Mouse (Mus musculus) heart, adult 2 months (tissue): Measurements from ENCODE around the gene Utp11.

Experiments used
- CTCF ChIP-seq: fragments of 200-600 bp; IDR thresholded peaks from 2 replicates; pipeline ENCODE4 v1.8.1; 2022; ENCODE audit warnings: antibody characterized with exemption, mild to moderate bottlenecking, moderate library complexity
- POLR2A ChIP-seq: fragments of 200-500 bp; IDR thresholded peaks from 2 replicates; pipeline ENCODE4 v1.6.1; 2011; ENCODE audit warnings: mild to moderate bottlenecking, low read depth, low read length, control low read depth; ENCODE audit not compliant: insufficient read depth

DNA sequence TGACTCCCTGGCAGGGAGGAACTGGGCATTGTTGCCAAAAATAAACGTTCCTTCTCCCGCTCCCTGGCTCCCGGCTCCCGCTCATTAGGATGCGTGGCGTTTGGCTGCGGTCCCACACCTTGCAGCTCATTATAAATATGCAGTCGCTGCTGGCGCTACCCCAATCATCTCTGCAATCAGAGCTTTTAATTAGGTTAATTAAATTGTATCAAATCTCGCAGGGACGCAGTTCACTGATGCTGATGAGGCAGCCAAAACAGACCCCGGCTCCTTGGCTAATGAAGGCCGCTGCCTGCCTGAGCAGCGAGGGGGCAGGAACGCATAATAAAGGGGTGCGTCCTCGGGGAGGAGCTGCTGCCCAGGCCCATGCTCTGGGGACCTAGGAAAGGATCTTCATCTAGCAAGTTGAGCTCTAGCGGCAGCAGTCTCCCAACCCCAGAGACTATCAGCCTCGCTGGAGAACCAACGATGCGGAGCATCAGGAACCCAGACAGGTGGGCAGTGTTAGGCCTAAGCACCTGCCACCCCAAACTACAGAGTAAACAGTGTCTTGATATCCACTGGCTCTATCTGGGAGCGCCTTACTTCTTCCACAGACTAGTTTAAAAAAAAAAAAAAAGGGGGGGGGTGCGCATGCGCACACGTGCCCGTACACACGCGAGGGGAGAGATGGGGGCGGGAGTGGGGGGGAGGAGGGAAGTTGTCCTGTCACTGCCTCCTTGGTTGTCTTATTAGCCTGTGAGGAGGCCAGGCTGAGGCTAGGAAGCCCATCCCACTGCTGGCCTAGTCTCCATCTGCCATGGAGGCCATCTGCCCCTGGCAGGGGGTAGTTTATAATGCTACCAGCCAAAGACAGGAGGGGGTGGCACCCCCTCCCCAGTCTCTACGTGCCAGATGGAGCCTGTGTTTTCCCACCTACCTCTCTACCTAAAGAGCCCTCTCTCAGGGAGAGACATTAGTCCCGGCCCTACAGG lies 20.8 kb downstream of the Utp11 start:
- TF ChIP-seq POLR2A = no peak
- TF ChIP-seq CTCF = no peak
